ENCODE assay signal across 20 mouse cellular contexts in the genomic region with DNA sequence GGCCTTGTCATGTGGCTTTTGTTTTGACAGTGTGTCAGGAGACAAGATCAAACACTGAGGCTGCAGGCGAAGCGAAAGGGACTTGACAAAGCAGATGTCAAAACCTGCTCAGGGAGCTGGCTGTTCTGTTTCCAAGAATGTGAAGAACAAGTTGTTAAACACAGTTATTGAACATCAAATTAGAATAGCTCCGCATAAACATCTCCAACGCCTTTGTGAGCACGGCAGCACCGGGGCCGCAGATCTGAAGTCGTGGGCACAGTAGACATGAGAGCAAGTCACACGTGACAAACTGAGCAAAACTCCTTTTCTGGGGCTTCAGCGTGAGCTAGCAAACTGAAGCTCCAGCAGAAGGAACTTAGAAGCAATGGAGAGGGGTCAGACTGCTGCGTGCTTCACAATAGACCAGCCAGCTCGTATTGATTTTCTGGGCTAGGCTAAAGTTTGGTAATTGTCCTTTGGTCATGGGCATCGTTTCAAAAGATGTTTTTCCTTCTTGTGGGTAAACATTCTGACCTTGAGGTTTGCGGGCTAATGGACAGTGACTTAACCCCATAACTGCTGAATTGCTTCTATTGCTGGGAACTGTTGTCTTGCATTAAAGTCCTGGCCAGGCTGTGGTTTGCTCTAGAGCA. TPM values are rescaled to one million over a fixed set of nuclear protein-coding genes. Genes with fewer than 3 reads are reported as not detected.
DNase-seq lines count a peak whose midpoint lies in the region; ATAC-seq and TF ChIP-seq lines count a peak whose summit lies in the region.
"Had no signal": no experiment of that assay in that cellular context is flagged by ENCODE, and none has a peak within 500 bp of the region (broad histone marks: within the 10 kb centered on the region; RNA-seq: fewer than 3 reads in every experiment).

No protein-coding gene starts in this region.

- H3K27me3 ChIP-seq in hindbrain, embryonic 10.5 days (ENCODE audit: insufficient read depth, poor library complexity, severe bottlenecking): no peaks in the 10 kb centered on the region
- H3K27me3 ChIP-seq in hindbrain, embryonic 11.5 days (ENCODE audit: control insufficient read depth, insufficient read depth, low read length): no peaks in the 10 kb centered on the region
- no peaks in the 10 kb centered on the region for H3K27me3 ChIP-seq in midbrain, embryonic 11.5 days (ENCODE audit: control insufficient read depth, insufficient read depth, low read length)
- no peaks in the 10 kb centered on the region for H3K27me3 ChIP-seq in midbrain, postnatal 0 days (ENCODE audit: insufficient read depth, low read length)
- H3K27me3 ChIP-seq: embryonic facial prominence, embryonic 13.5 days; forebrain, embryonic 13.5 days; lung, embryonic 15.5 days had no signal

- no peak overlapping the region for H3K4me3 ChIP-seq in hindbrain, embryonic 10.5 days
- no peak overlapping the region for H3K4me3 ChIP-seq in hindbrain, embryonic 11.5 days (ENCODE audit: low read depth, low read length)
- H3K4me3 ChIP-seq in midbrain, embryonic 11.5 days (ENCODE audit: low read depth, low read length): no peak overlapping the region
- H3K4me3 ChIP-seq in midbrain, postnatal 0 days (ENCODE audit: low read depth, low read length): no peak overlapping the region
- H3K4me3 ChIP-seq: embryonic facial prominence, embryonic 13.5 days; forebrain, embryonic 13.5 days; lung, embryonic 15.5 days; megakaryocyte, embryonic 14.5 days had no signal

- peaks cover 18% of the 10 kb centered on the region for H3K4me1 ChIP-seq in hindbrain, embryonic 10.5 days (replicated peaks)
- H3K4me1 ChIP-seq in hindbrain, embryonic 11.5 days (replicated peaks; ENCODE audit: control insufficient read depth, insufficient read depth, low read length): no peaks in the 10 kb centered on the region
- H3K4me1 ChIP-seq in midbrain, embryonic 11.5 days (ENCODE audit: control insufficient read depth, insufficient read depth, low read length): peaks cover 6% of the 10 kb centered on the region; the same call in 1 of the 2 replicates
- no peaks in the 10 kb centered on the region; the same call in 1 of the 2 replicates for H3K4me1 ChIP-seq in midbrain, postnatal 0 days (ENCODE audit: insufficient read depth, low read length)
- H3K4me1 ChIP-seq: forebrain, embryonic 13.5 days; lung, embryonic 15.5 days; megakaryocyte, embryonic 14.5 days had no signal

- no peaks in the 10 kb centered on the region for H3K9me3 ChIP-seq in hindbrain, embryonic 10.5 days
- no peaks in the 10 kb centered on the region for H3K9me3 ChIP-seq in hindbrain, embryonic 11.5 days (ENCODE audit: control insufficient read depth, low read length)
- no peaks in the 10 kb centered on the region for H3K9me3 ChIP-seq in midbrain, embryonic 11.5 days (ENCODE audit: control insufficient read depth, low read length)
- no peaks in the 10 kb centered on the region for H3K9me3 ChIP-seq in midbrain, postnatal 0 days (ENCODE audit: low read length)
- H3K9me3 ChIP-seq: forebrain, embryonic 13.5 days; lung, embryonic 15.5 days had no signal

- WGBS in hindbrain, embryonic 10.5 days: 60% methylated on average over 14 of the region's 14 CpGs
- WGBS in hindbrain, embryonic 11.5 days: 61% methylated on average over 14 of the region's 14 CpGs
- WGBS in midbrain, embryonic 11.5 days: 69% methylated on average over 14 of the region's 14 CpGs
- WGBS in midbrain, postnatal 0 days: 60% methylated on average over 14 of the region's 14 CpGs

- no peak for ATAC-seq in hindbrain, embryonic 11.5 days (ENCODE audit: low FRiP score)
- no peak for ATAC-seq in midbrain, embryonic 11.5 days (ENCODE audit: low FRiP score)
- no peak for ATAC-seq in midbrain, postnatal 0 days (ENCODE audit: low FRiP score)
- ATAC-seq: forebrain, embryonic 13.5 days; inflammation-experienced regulatory T-cells, adult 6 months had no signal

- peak overlapping the region; percentile 36 for H3K27ac ChIP-seq in hindbrain, embryonic 10.5 days
- no peak overlapping the region for H3K27ac ChIP-seq in hindbrain, embryonic 11.5 days (ENCODE audit: low read depth, low read length)
- H3K27ac ChIP-seq in midbrain, embryonic 11.5 days (ENCODE audit: low read depth, low read length): no peak overlapping the region
- no peak overlapping the region for H3K27ac ChIP-seq in midbrain, postnatal 0 days (ENCODE audit: low read depth, low read length)
- H3K27ac ChIP-seq: embryonic facial prominence, embryonic 13.5 days; forebrain, embryonic 13.5 days; lung, embryonic 15.5 days had no signal

- no peak overlapping the region for H3K9ac ChIP-seq in hindbrain, embryonic 11.5 days (ENCODE audit: low read depth, low read length)
- no peak overlapping the region for H3K9ac ChIP-seq in midbrain, embryonic 11.5 days (ENCODE audit: low read length)
- no peak overlapping the region for H3K9ac ChIP-seq in midbrain, postnatal 0 days (replicated peaks; ENCODE audit: low read length, poor library complexity, severe bottlenecking)
- H3K9ac ChIP-seq: embryonic facial prominence, embryonic 13.5 days; forebrain, embryonic 13.5 days; lung, embryonic 15.5 days had no signal

- no peak overlapping the region for H3K4me2 ChIP-seq in hindbrain, embryonic 11.5 days (replicated peaks; ENCODE audit: low read depth, low read length)
- H3K4me2 ChIP-seq in midbrain, embryonic 11.5 days: no peak overlapping the region
- H3K4me2 ChIP-seq in midbrain, postnatal 0 days (ENCODE audit: low read depth, low read length, poor library complexity, severe bottlenecking): no peak overlapping the region
- H3K4me2 ChIP-seq: embryonic facial prominence, embryonic 13.5 days; forebrain, embryonic 13.5 days; lung, embryonic 15.5 days had no signal

- DNase-seq in hindbrain, embryonic 10.5 days (ENCODE audit: low spot score): peak; percentile 11
- DNase-seq in hindbrain, embryonic 11.5 days (ENCODE audit: low spot score): no peak
- peak; percentile 82 for DNase-seq in midbrain, embryonic 11.5 days (ENCODE audit: low spot score, missing footprints)
- no peak for DNase-seq in midbrain, postnatal 0 days (ENCODE audit: low spot score)
- peak; percentile 48 to 56 for DNase-seq in frontal cortex, postnatal 36 days (ENCODE audit: low spot score in 2 of 2)
- peak; percentile 57 to 69 for DNase-seq in right cerebral cortex, postnatal 36 days (ENCODE audit: low spot score in 2 of 2)
- DNase-seq in kidney, adult 9 months: no peak
- DNase-seq in embryo, embryonic 9.5 days (ENCODE audit: extremely low spot score): no peak
- DNase-seq: B cell, adult 2 months; cerebellum, adult 9-10 months; kidney, postnatal 10 days had no signal

- no peak for TF ChIP-seq CTCF in midbrain, postnatal 0 days (IDR thresholded peaks at IDR 0.05)

- no peaks in the 10 kb centered on the region for H3K36me3 ChIP-seq in hindbrain, embryonic 10.5 days
- H3K36me3 ChIP-seq in hindbrain, embryonic 11.5 days (ENCODE audit: control insufficient read depth, insufficient read depth, low read length): no peaks in the 10 kb centered on the region
- no peaks in the 10 kb centered on the region for H3K36me3 ChIP-seq in midbrain, embryonic 11.5 days (ENCODE audit: control insufficient read depth, insufficient read depth, low read length)
- H3K36me3 ChIP-seq in midbrain, postnatal 0 days (ENCODE audit: insufficient read depth, low read length): no peaks in the 10 kb centered on the region
- H3K36me3 ChIP-seq: embryonic facial prominence, embryonic 13.5 days; lung, embryonic 15.5 days had no signal

RNA-seq across cellular contexts. Expression of a gene that starts 39.6 kb away (rescaled TPM):
- not detected in 2 replicates for polyA plus RNA-seq in hindbrain, embryonic 10.5 days (2016; fragmentation: Nextera tagmentation; extraction: Ambion mirVana)
- polyA plus RNA-seq in hindbrain, embryonic 11.5 days (2014; fragmentation: Nextera tagmentation; extraction: Ambion mirVana): not detected in 2 replicates
- not detected in 2 replicates for polyA plus RNA-seq in midbrain, embryonic 11.5 days (2014; fragmentation: Nextera tagmentation; extraction: Ambion mirVana)
- total RNA-seq in midbrain, postnatal 0 days (2014; rRNA removed): not detected in 2 replicates
- polyA plus RNA-seq in midbrain, postnatal 0 days (2015; fragmentation: Nextera tagmentation; extraction: Ambion mirVana): not detected in 2 replicates
- total RNA-seq: ES-E14; granulocyte monocyte progenitor cell, adult 5-6 weeks had no signal
- polyA plus RNA-seq: embryonic facial prominence, embryonic 13.5 days; forebrain, embryonic 13.5 days; heart, postnatal 0 days; inflammation-experienced regulatory T-cells, adult 6 months; limb, embryonic 11.5 days; lung, embryonic 15.5 days had no signal

Comparison
In these comparisons a context has a peak if more than half of its experiments do, and no peak if none do; other contexts are left out.
1. DNase-seq: peak in hindbrain, embryonic 10.5 days (single experiment), midbrain, embryonic 11.5 days (single experiment), frontal cortex, postnatal 36 days (2 of 2) and right cerebral cortex, postnatal 36 days (2 of 2); none in hindbrain, embryonic 11.5 days (single experiment), midbrain, postnatal 0 days (single experiment), kidney, adult 9 months (single experiment) and embryo, embryonic 9.5 days (single experiment).